Mouse (Mus musculus) liver, embryonic 13.5 days (tissue): ENCODE measurements around the gene Sema4f. TPM values are rescaled to one million over a fixed set of nuclear protein-coding genes. Genes with fewer than 3 reads are reported as not detected.

ENCODE experiments used
- ATAC-seq: fragments of 200-750 bp; cut with Nextera tagmentation; 2 replicates; pipeline ENCODE4 v1.8.0; 2017; ENCODE audit warnings: low read depth, mild to moderate bottlenecking, moderate number of reproducible peaks, moderate library complexity
- DNase-seq: peaks from one replicate; pipeline ENCODE4 v3.0.0; 2022
- H3K27ac ChIP-seq: fragments of 300-500 bp; sonication (generic); 2 replicates; pipeline ENCODE4 v1.5.1; 2015; ENCODE audit warnings: moderate library complexity, mild to moderate bottlenecking, inconsistent platforms
- H3K27me3 ChIP-seq: fragments of 300-500 bp; sonication (generic); 2 replicates; pipeline ENCODE4 v1.6.1; 2015; ENCODE audit warnings: mild to moderate bottlenecking, inconsistent platforms
- H3K36me3 ChIP-seq: fragments of 300-500 bp; sonication (generic); 2 replicates; pipeline ENCODE4 v1.6.1; 2015; ENCODE audit warnings: mild to moderate bottlenecking, inconsistent platforms
- H3K4me1 ChIP-seq: fragments of 300-500 bp; sonication (generic); replicated peaks from 2 replicates; pipeline ENCODE4 v1.6.1; 2015; ENCODE audit warnings: inconsistent platforms
- H3K4me2 ChIP-seq: fragments of 300-500 bp; sonication (generic); 2 replicates; pipeline ENCODE4 v1.6.1; 2015; ENCODE audit warnings: inconsistent platforms, mild to moderate bottlenecking, moderate library complexity
- H3K4me3 ChIP-seq: fragments of 300-500 bp; sonication (generic); replicated peaks from 2 replicates; pipeline ENCODE4 v1.5.1; 2015; ENCODE audit warnings: mild to moderate bottlenecking, inconsistent platforms
- H3K9ac ChIP-seq: fragments of 300-500 bp; sonication (generic); 2 replicates; pipeline ENCODE4 v1.6.1; 2015; ENCODE audit warnings: mild to moderate bottlenecking, inconsistent platforms
- H3K9me3 ChIP-seq: fragments of 300-500 bp; sonication (generic); replicated peaks from 2 replicates; pipeline ENCODE4 v1.6.1; 2016; ENCODE audit warnings: inconsistent platforms
- WGBS: fragments of 180-500 bp; shearing (Covaris S2); methylation state at CpG from one replicate; pipeline ENCODE4 v1.1.7; 2015; ENCODE audit not compliant: insufficient replicate concordance; 5-methylcytosine and 5-hydroxymethylcytosine counted together
- polyA plus RNA-seq: library from polyadenylated mRNA; unstranded; fragments of >200 nt; fragmentation: Nextera tagmentation; extraction: Ambion mirVana; gene quantifications from 2 replicates; pipeline ENCODE4 v1.2.1, GENCODE M21; 2015

Gene Sema4f
- polyA plus RNA-seq, 1 experiment from 2014 or later = 0.05 TPM

DNA sequence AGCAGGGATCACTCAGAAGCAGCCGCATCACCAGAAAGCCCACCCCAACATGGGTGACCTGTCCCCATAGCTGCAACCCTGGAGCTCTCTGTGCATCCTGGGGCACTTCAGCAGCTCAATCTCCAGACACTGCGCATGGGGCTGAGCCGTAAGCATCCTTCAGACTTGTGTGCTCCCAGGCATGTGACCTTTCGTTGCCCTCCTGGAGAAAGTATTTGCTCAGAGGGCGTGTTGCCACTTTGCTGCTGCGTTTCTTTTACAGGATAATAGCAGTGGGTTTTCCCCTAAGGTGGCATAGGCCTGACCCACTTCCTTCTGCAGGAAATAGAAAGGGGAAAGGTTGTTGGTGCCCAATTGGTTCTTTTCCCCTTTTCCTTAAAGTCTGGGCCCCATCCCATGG, 48.1 kb downstream of the Sema4f start:
- no peak overlapping the region for H3K27ac ChIP-seq
- no peaks in the 10 kb centered on the region for H3K36me3 ChIP-seq
- no peak overlapping the region for H3K4me3 ChIP-seq
- no peaks in the 10 kb centered on the region for H3K4me1 ChIP-seq
- H3K9ac ChIP-seq = no peak overlapping the region
- DNase-seq (no peak), ATAC-seq (no peak)
- H3K27me3 ChIP-seq = no peaks in the 10 kb centered on the region
- no peaks in the 10 kb centered on the region for H3K9me3 ChIP-seq
- WGBS = 49% methylated on average over 6 of the region's 6 CpGs
- no peak overlapping the region for H3K4me2 ChIP-seq

- 72% methylated on average over 4 of the region's 4 CpGs for WGBS
- H3K36me3 ChIP-seq = no peaks in the 10 kb centered on the region
- no peaks in the 10 kb centered on the region for H3K4me1 ChIP-seq
- ATAC-seq (no peak), DNase-seq (no peak)
- H3K9me3 ChIP-seq = no peaks in the 10 kb centered on the region
- no peak overlapping the region for H3K4me2 ChIP-seq
- no peaks in the 10 kb centered on the region for H3K27me3 ChIP-seq
- H3K27ac ChIP-seq = no peak overlapping the region
- no peak overlapping the region for H3K4me3 ChIP-seq
- H3K9ac ChIP-seq = no peak overlapping the region
Observed at GRCm38 (mm10) chr6:82886330-82886729, 53.2 kb downstream of the Sema4f start.

DNA sequence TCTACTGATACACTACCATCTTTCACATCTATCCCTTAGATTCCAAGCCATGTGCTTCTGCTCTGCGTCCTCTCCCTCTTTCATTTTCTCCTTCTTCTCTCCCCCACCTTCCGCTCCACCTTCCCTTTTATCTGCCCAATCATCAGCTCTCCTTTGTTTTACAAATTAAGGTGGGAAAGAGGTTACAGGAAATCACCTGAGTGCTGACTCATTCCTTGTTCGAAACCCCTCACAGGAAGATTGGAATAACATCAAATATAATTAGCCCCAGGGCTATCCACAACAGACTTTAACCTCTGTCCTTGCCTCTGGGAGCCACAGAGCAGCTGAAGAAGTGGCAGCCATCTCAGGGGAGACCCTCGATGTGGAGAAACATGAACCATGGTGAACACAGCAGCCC, 53.7 kb downstream of the Sema4f start:
- Histone ChIP-seq H3K4me1 (no peaks in the 10 kb centered on the region), H3K4me2 (no peak overlapping the region), H3K9me3 (no peaks in the 10 kb centered on the region), H3K27ac (no peak overlapping the region), H3K9ac (no peak overlapping the region), H3K4me3 (no peak overlapping the region), H3K36me3 (no peaks in the 10 kb centered on the region), H3K27me3 (no peaks in the 10 kb centered on the region)
- DNase-seq = no peak
- no peak for ATAC-seq
- WGBS = 63% methylated on average over 4 of the region's 4 CpGs

DNA sequence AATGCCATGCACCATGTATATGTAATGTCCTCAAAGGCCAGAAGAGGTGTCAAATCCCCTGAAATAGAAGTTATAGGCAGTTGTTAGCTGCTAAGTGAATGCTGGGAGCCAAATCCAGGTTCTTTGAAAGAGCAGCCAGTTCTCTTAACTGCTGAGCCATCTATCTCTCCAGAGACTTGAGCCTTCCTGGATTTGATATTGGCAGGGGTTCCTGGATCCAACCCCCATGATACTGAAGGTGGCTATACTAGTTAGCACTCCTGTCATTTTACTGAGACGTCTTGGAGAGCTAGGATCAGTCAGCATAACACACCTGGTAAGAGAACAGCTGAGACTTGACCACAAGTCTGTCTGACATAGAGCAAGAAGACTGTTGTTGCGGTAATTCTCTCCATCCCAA, 54.1 kb downstream of the Sema4f start:
- 56% methylated on average over 2 of the region's 2 CpGs for WGBS
- no peak overlapping the region for H3K4me3 ChIP-seq
- no peak for ATAC-seq
- H3K27ac ChIP-seq = no peak overlapping the region
- DNase-seq = no peak
- no peaks in the 10 kb centered on the region for H3K27me3 ChIP-seq
- H3K4me1 ChIP-seq = no peaks in the 10 kb centered on the region
- no peak overlapping the region for H3K9ac ChIP-seq
- H3K36me3 ChIP-seq = no peaks in the 10 kb centered on the region
- no peak overlapping the region for H3K4me2 ChIP-seq
- no peaks in the 10 kb centered on the region for H3K9me3 ChIP-seq

DNA sequence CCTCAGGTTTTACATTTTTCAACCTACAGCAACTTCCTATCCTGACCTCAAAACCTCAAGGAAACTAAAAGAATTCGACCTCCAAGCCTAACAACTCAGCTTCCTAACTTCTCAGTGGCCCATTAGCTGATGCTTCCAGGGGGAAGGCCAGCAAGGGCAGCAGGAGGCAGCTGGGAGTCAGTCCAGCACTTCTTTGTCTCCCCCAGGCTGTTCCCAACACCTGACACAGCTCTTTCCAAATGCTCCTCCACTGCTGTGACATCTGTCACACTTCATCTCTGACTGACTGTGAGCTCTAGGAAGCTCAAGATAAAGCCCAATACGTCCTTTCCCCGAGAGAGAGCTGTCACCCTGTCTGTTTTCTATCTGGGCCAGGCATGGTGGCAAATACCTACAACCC, 55.0 kb downstream of the Sema4f start:
- Histone ChIP-seq H3K4me3 (no peak overlapping the region), H3K4me2 (no peak overlapping the region)
- no peak for DNase-seq

DNA sequence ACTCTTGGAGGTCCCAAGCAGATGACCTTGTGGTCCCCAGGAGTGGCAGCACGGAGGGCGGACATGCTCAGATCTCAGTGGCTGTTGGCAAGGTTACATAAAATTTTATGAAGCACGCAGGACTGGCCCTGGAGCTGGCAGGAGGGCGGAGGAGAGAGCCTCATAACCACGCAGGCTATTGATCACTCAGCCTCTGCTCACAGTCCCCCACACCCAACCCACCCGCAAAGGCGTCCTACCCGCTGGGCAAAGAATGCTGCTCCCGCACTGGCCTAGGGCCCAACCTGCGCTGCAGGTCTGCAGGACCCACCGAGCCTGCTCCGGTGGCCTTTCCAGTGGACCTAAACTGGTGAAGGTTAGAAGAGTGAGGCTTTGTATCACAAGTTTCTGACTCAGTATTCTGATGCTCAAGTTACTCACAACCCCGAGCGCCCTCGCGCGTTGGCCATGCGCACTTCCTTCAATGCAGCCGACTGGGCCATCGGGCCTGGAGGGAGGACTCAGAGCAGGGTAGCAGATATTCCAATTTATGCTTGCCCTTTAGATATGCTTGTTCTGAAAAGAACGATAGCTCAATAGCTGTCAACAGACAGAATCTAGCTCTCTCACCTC, 58.0 kb downstream of the Sema4f start:
- Histone ChIP-seq H3K9me3 (no peaks in the 10 kb centered on the region), H3K36me3 (no peaks in the 10 kb centered on the region), H3K4me1 (no peaks in the 10 kb centered on the region), H3K27ac (no peak overlapping the region), H3K27me3 (no peaks in the 10 kb centered on the region), H3K9ac (no peak overlapping the region), H3K4me2 (no peak overlapping the region), H3K4me3 (no peak overlapping the region)
- 48% methylated on average over 21 of the region's 21 CpGs for whole genome bisulfite sequencing
- DNase-seq (peak; percentile 25), ATAC-seq (0 out of 2 replicates have a peak, but pooled peaks have one; percentile 41)

More for the DNA sequence above, 55.0 kb downstream of the Sema4f start:
- Histone ChIP-seq H3K27me3 (no peaks in the 10 kb centered on the region), H3K27ac (no peak overlapping the region), H3K9me3 (no peaks in the 10 kb centered on the region), H3K4me1 (no peaks in the 10 kb centered on the region), H3K36me3 (no peaks in the 10 kb centered on the region), H3K9ac (no peak overlapping the region)
- no peak for ATAC-seq
- 11% methylated on average over 3 of the region's 3 CpGs for WGBS

DNA sequence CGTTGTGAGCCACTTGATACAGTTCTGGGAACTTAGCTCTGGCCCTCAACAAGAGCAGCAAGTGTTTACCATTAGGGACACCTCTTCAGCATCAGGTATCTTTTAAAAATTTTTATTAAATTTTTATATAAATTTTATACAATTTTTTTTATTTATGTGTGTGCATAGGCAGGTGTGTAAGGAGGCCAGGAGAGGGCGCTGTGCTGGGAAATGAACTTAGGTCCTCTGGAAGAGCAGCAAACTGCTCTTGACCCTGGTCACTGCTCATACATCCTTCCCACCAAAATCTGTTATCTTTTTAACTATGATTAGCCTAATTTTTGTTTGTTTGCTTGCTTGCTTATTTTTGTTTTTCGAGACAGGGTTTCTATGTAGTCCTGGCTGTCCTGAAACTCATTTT, 58.8 kb downstream of the Sema4f start:
- Histone ChIP-seq H3K4me1 (no peaks in the 10 kb centered on the region), H3K9ac (no peak overlapping the region), H3K27me3 (no peaks in the 10 kb centered on the region), H3K27ac (no peak overlapping the region), H3K4me3 (no peak overlapping the region), H3K36me3 (no peaks in the 10 kb centered on the region), H3K4me2 (no peak overlapping the region), H3K9me3 (no peaks in the 10 kb centered on the region)
- DNase-seq (no peak), ATAC-seq (no peak)
- WGBS = 68% methylated on average over 3 of the region's 3 CpGs

DNA sequence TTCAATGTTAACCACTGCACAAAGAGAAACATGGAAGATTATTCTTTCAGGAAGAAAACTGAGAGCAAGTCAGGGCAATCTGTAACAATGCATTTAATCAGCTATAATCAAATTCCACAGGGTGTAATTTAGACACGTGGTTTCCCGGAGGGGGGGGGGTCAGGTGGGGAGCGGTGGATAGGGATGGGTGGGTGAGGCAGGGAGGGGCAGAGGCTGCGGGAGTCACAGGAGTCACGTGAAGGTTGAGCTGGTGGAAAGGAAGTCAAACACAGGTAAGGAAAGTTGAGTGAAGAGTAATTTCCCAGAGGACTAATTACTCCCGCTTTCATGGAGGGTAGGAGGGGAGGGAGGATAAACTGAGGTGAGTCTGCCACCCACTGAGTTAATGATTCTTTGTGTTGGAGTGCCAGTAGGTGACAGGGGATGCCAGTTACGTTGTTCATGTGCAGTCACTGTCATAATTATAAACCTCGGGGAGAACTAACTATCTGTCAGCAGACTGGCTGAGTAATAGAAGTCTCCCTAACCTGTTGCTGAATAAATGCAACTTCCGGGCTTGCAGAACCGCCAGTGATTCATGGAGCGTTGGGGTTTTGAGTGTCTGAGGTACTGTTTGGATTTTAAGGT, 60.0 kb downstream of the Sema4f start:
- Histone ChIP-seq H3K4me1 (no peaks in the 10 kb centered on the region), H3K9me3 (no peaks in the 10 kb centered on the region), H3K9ac (no peak overlapping the region), H3K27me3 (no peaks in the 10 kb centered on the region), H3K4me2 (no peak overlapping the region), H3K36me3 (no peaks in the 10 kb centered on the region), H3K4me3 (no peak overlapping the region), H3K27ac (no peak overlapping the region)
- 60% methylated on average over 11 of the region's 11 CpGs for WGBS
- ATAC-seq (no peak), DNase-seq (no peak)

- no peak for DNase-seq
- no peak overlapping the region for H3K4me2 ChIP-seq
- no peaks in the 10 kb centered on the region for H3K27me3 ChIP-seq
- H3K4me3 ChIP-seq = no peak overlapping the region
- H3K27ac ChIP-seq = no peak overlapping the region
- H3K9me3 ChIP-seq = no peaks in the 10 kb centered on the region
- peaks cover 6% of the 10 kb centered on the region; the same call in 1 of the 2 replicates for H3K4me1 ChIP-seq
- no peaks in the 10 kb centered on the region for H3K36me3 ChIP-seq
- ATAC-seq = no peak
- H3K9ac ChIP-seq = no peak overlapping the region
- 53% methylated on average over 6 of the region's 6 CpGs for WGBS
Observed at GRCm38 (mm10) chr6:82875509-82875935, 64.0 kb downstream of the Sema4f start.

DNA sequence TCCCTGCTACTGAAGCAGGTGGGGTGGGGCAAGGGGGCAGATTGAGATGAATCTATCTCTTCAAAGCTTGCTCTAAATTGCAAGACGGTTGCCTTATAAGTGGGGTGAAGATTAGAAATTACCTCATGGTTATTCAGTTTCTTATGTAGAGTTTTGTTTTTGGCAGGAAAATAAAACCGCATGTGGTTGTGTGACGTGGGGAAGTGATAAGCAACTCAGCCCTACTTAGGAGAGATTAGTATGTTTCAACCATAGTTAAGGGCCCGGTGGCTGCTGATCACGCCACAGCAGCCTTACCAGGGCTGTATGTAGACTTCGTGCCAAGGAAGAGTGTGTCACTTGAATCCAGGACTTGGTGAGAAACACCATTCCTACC, 67.2 kb downstream of the Sema4f start:
- H3K9ac ChIP-seq = no peak overlapping the region
- no peaks in the 10 kb centered on the region for H3K9me3 ChIP-seq
- 13% methylated on average over 6 of the region's 6 CpGs for WGBS
- ATAC-seq = 0 out of 2 replicates have a peak, but pooled peaks have one; percentile 34
- 0 out of 2 replicates have a peak overlapping the region, but pooled peaks have one; percentile 16 for H3K27ac ChIP-seq
- H3K36me3 ChIP-seq = no peaks in the 10 kb centered on the region
- no peak for DNase-seq
- H3K27me3 ChIP-seq = no peaks in the 10 kb centered on the region
- H3K4me2 ChIP-seq = 0 out of 2 replicates have a peak overlapping the region, but pooled peaks have one; percentile 17
- H3K4me3 ChIP-seq = no peak overlapping the region
- peaks cover 6% of the 10 kb centered on the region; the same call in 1 of the 2 replicates for H3K4me1 ChIP-seq

- Histone ChIP-seq H3K9me3 (no peaks in the 10 kb centered on the region), H3K4me2 (0 out of 2 replicates have a peak overlapping the region, but pooled peaks have one; percentile 17), H3K4me3 (no peak overlapping the region), H3K4me1 (peaks cover 6% of the 10 kb centered on the region; the same call in 1 of the 2 replicates), H3K27ac (0 out of 2 replicates have a peak overlapping the region, but pooled peaks have one; percentile 16), H3K36me3 (no peaks in the 10 kb centered on the region), H3K27me3 (no peaks in the 10 kb centered on the region), H3K9ac (no peak overlapping the region)
- WGBS = 9% methylated on average over 5 of the region's 5 CpGs
- DNase-seq (no peak), ATAC-seq (no peak)
Observed at GRCm38 (mm10) chr6:82871632-82872331, 67.8 kb downstream of the Sema4f start.
